Mouse (Mus musculus) embryonic facial prominence, embryonic 14.5 days (tissue): ENCODE measurements around the gene Serpina1a. TPM values are rescaled to one million over a fixed set of nuclear protein-coding genes. Genes with fewer than 3 reads are reported as not detected.
"Not testable (repeated sequence)": the region's sequence is repeated elsewhere in the genome, so short reads cannot be mapped to it uniquely, and the experiment has no call there.

Experiments
- ATAC-seq: fragments of 200-750 bp; cut with Nextera tagmentation; 2 replicates; pipeline ENCODE4 v1.8.0; 2017; ENCODE audit warnings: low read depth, moderate number of reproducible peaks, moderate TSS enrichment
- DNase-seq: peaks from one replicate; pipeline ENCODE4 v3.0.0-alpha.2; 2015; ENCODE audit warnings: low spot score
- H3K27ac ChIP-seq: fragments of 300-500 bp; sonication (generic); replicated peaks from 2 replicates; pipeline ENCODE4 v1.5.1; 2014; ENCODE audit warnings: low read depth, mild to moderate bottlenecking, low read length, moderate library complexity
- H3K27me3 ChIP-seq: fragments of 300-500 bp; sonication (generic); replicated peaks from 2 replicates; pipeline ENCODE4 v1.6.1; 2014; ENCODE audit warnings: low read length; ENCODE audit not compliant: control insufficient read depth, insufficient read depth
- H3K36me3 ChIP-seq: fragments of 300-500 bp; sonication (generic); 2 replicates; pipeline ENCODE4 v1.6.1; 2014; ENCODE audit warnings: low read length, mixed read lengths; ENCODE audit not compliant: control insufficient read depth, insufficient read depth
- H3K4me1 ChIP-seq: fragments of 300-500 bp; sonication (generic); 2 replicates; pipeline ENCODE4 v1.6.1; 2014; ENCODE audit warnings: antibody characterized with exemption, low read length; ENCODE audit not compliant: control insufficient read depth, insufficient read depth
- H3K4me2 ChIP-seq: fragments of 300-500 bp; sonication (generic); 2 replicates; pipeline ENCODE4 v1.6.1; 2014; ENCODE audit warnings: low read depth, mild to moderate bottlenecking, low read length, moderate library complexity, mixed read lengths
- H3K4me3 ChIP-seq: fragments of 300-500 bp; sonication (generic); 2 replicates; pipeline ENCODE4 v1.5.1; 2014; ENCODE audit warnings: low read depth, mild to moderate bottlenecking, low read length
- H3K9ac ChIP-seq: fragments of 300-500 bp; sonication (generic); 2 replicates; pipeline ENCODE4 v1.6.1; 2014; ENCODE audit warnings: low read depth, mild to moderate bottlenecking, low read length, moderate library complexity, mixed read lengths
- H3K9me3 ChIP-seq: fragments of 300-500 bp; sonication (generic); 2 replicates; pipeline ENCODE4 v1.6.1; 2016; ENCODE audit warnings: low read length; ENCODE audit not compliant: control insufficient read depth
- WGBS: fragments of 180-500 bp; shearing (Covaris S2); extraction: QIAGEN DNeasy Blood & Tissue Kit; methylation state at CpG from one replicate; pipeline ENCODE4 v1.1.7; 2014; 5-methylcytosine and 5-hydroxymethylcytosine counted together
- polyA plus RNA-seq: library from polyadenylated mRNA; unstranded; fragments of >200 nt; fragmentation: Nextera tagmentation; extraction: Ambion mirVana; gene quantifications from 2 replicates; pipeline ENCODE4 v1.2.1, GENCODE M21; 2014

Serpina1a gene
- polyA plus RNA-seq = 0.18 TPM in 1 of 2 replicates, not detected in the other

- H3K9me3 ChIP-seq, H3K4me1 ChIP-seq, DNase-seq, H3K27ac ChIP-seq, H3K9ac ChIP-seq, H3K4me3 ChIP-seq, H3K36me3 ChIP-seq, ATAC-seq, H3K4me2 ChIP-seq, H3K27me3 ChIP-seq: not testable (repeated sequence)
- WGBS = 75% methylated on average over 9 of the region's 9 CpGs
These were observed at the start of gene Serpina1a for GRCm38 (mm10) chr12:103863101-103863974. Gene Serpina1a (minus strand): TSS chr12:103863562.

DNA sequence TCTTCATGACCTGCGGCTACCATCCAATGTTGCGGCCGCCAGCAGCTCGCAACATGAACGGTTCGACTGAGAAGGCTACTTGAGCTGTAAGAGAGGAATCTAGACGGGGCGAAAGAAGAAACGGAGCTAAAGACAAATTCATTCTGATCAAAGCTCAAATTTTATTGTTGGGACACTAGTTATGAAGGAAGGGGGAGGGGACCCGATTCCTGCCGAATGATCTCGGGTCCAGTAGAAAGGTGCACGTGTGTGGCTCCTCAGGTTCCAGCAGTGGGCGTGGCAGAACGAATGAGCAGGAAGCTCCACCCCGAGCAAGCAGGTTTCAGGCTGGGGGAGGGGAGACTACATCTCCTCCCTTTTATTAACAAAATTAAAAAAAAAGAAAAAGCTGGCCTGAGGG, 45.8 kb upstream of the Serpina1a start:
- not testable (repeated sequence) for H3K4me1 ChIP-seq, H3K27me3 ChIP-seq, ATAC-seq, DNase-seq, H3K9ac ChIP-seq, H3K4me2 ChIP-seq, H3K27ac ChIP-seq, H3K4me3 ChIP-seq, H3K9me3 ChIP-seq, H3K36me3 ChIP-seq
- whole genome bisulfite sequencing = 91% methylated on average over 11 of the region's 16 CpGs

DNA sequence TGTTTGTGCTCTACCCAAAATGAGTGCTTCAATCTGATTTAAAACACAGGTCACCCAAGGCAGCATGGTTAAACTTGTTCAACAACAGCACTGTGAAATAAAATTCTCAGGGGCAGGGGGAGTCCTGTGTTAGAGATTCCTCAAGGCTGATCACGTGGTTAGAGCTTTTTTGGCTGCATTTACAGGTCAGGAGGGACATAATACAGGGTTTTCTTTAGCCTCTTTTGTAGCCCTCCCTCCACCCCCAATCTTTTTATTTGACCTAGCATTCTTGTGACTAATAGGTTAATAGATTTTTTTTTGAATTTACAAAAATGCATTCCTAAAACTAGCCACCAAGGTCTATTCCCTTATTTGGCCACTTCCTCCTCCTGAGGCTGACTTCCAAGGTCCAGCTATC, 44.4 kb upstream of the Serpina1a start:
- not testable (repeated sequence) for H3K36me3 ChIP-seq, H3K27ac ChIP-seq, DNase-seq, H3K4me3 ChIP-seq, H3K9me3 ChIP-seq, H3K9ac ChIP-seq, H3K27me3 ChIP-seq, H3K4me2 ChIP-seq, H3K4me1 ChIP-seq, ATAC-seq
- 29% methylated on average over 1 of the region's 1 CpGs for WGBS

DNA sequence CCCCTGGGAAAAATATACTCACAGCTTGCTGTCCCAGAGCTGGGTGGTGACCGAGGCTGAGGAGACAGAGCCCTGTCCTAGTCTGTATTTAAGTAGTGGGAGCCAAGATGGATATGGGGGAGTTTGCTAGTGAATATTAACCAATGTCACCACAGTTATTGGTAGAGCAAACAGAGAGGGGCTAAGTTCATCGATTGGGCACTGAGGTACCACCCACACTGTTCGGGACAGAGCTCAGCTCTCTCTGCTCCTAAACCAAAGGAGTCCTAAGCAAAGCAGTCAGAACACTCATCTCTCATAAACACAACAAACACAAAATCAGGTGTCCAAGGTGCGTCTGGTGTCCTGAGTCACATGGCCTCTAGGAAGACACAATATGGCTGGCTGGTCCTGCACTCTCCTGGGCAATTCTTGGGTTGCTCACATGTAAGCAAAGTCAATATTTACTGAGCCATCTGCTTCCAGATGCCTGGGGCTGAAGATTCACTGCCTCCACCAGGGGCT, 41.5 kb upstream of the Serpina1a start, which contains the start of gene Serpina1c:
Gene Serpina1c (minus strand): TSS at position 51 of the 504 bp plus-strand sequence.
- not testable (repeated sequence) for DNase-seq, H3K27ac ChIP-seq, ATAC-seq, H3K36me3 ChIP-seq, H3K4me2 ChIP-seq, H3K27me3 ChIP-seq, H3K4me1 ChIP-seq, H3K9ac ChIP-seq, H3K4me3 ChIP-seq, H3K9me3 ChIP-seq
- 76% methylated on average over 4 of the region's 4 CpGs for WGBS

GRCm38 (mm10) chr12:103901929-103902328, 38.6 kb upstream of the Serpina1a start:
- DNase-seq, H3K27me3 ChIP-seq, ATAC-seq, H3K4me2 ChIP-seq, H3K27ac ChIP-seq, H3K4me3 ChIP-seq, H3K9me3 ChIP-seq, H3K9ac ChIP-seq, H3K36me3 ChIP-seq, H3K4me1 ChIP-seq: not testable (repeated sequence)
- WGBS = 96% methylated on average over 3 of the region's 3 CpGs

- 84% methylated on average over 1 of the region's 1 CpGs for WGBS
These were observed 3.5 kb upstream of the Serpina1a start for GRCm38 (mm10) chr12:103866873-103867272.

DNA sequence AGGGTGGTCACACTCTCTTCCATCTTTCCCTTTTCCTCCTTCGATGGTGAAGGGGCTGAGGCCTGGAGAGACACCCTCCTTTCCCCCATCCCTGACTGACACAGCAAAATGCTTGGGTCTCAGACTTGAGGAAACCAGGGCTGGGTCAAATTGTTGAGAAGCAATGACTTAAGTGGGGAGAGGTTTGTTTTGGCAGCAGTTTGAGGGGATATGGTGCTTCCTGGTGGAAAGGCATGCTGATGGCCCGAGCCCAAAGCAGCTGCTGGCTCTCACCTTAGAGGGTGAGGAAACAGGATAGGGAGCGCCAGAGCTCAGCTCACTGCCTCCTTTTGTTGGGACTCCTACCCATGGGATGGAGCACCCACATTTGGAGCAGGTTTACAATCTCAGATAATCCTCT, 2.4 kb downstream of the Serpina1a start:
- DNase-seq (no peak), ATAC-seq (no peak)
- H3K27me3 ChIP-seq = no peaks in the 10 kb centered on the region
- no peaks in the 10 kb centered on the region for H3K36me3 ChIP-seq
- no peaks in the 10 kb centered on the region for H3K4me1 ChIP-seq
- H3K9me3 ChIP-seq = no peaks in the 10 kb centered on the region
- no peak overlapping the region for H3K4me3 ChIP-seq
- H3K4me2 ChIP-seq = no peak overlapping the region
- WGBS = 59% methylated on average over 3 of the region's 3 CpGs
- no peak overlapping the region for H3K9ac ChIP-seq
- H3K27ac ChIP-seq = no peak overlapping the region

More at GRCm38 (mm10) chr12:103866873-103867272, 3.5 kb upstream of the Serpina1a start:
- H3K4me1 ChIP-seq, H3K4me2 ChIP-seq, H3K9ac ChIP-seq, H3K27ac ChIP-seq, ATAC-seq, DNase-seq, H3K36me3 ChIP-seq, H3K27me3 ChIP-seq, H3K9me3 ChIP-seq, H3K4me3 ChIP-seq: not testable (repeated sequence)

- ATAC-seq, H3K9ac ChIP-seq, H3K4me1 ChIP-seq, H3K27me3 ChIP-seq, H3K4me3 ChIP-seq, H3K27ac ChIP-seq, DNase-seq, H3K4me2 ChIP-seq, H3K9me3 ChIP-seq, H3K36me3 ChIP-seq: not testable (repeated sequence)
- 71% methylated on average over 3 of the region's 4 CpGs for WGBS
These were observed 2.8 kb downstream of the Serpina1a start for GRCm38 (mm10) chr12:103860571-103860970.
